Mouse (Mus musculus): ENCODE data around the gene Gm49378. TPM values are rescaled to one million over a fixed set of nuclear protein-coding genes. Genes with fewer than 3 reads are reported as not detected.

Gm49378 gene
- polyA plus RNA-seq, 1 experiment from 2014 or later, result 1.4 TPM

- no peak for DNase-seq (ENCODE audit: low spot score)
Measured at GRCm38 (mm10) chr14:55596036-55596690, 41.5 kb downstream of the Gm49378 start.

DNA sequence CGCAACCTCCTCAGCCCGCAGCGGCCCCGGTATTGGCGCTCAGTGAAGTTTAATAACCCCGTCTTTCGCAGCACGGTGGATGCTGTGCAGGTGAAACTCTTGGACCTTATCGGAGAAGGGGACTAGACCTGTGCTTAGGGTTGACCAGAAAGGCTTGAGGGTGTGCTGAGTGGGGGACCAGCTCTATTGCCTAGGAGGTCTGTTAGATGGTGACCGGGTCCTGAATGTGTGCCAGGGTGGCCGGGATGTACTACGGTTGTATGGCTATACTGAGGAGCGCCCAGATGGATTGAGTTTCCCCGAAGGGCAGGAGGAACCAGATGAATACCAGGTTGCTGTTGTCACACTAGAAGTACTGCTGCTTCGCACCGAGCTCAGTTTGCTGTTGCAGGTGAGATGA is 45.5 kb downstream of the Gm49378 start:
- H3K36me3 ChIP-seq (replicated peaks), result peaks cover 64% of the 10 kb centered on the region
- WGBS, result 8% methylated on average over 16 of the region's 16 CpGs
- peak; percentile 18 for DNase-seq (ENCODE audit: low spot score)
- H3K4me1 ChIP-seq, result peaks cover 28% of the 10 kb centered on the region
- H3K27me3 ChIP-seq (replicated peaks; ENCODE audit: low read depth, poor library complexity, severe bottlenecking), result no peaks in the 10 kb centered on the region
- no peaks in the 10 kb centered on the region for H3K9me3 ChIP-seq
- peak overlapping the region; percentile 70 for H3K4me3 ChIP-seq
- H3K27ac ChIP-seq (replicated peaks), result peak overlapping the region; percentile 92

More at GRCm38 (mm10) chr14:55596036-55596690, 41.5 kb downstream of the Gm49378 start:
- H3K4me1 ChIP-seq, result peaks cover 18% of the 10 kb centered on the region
- 86% methylated on average over 13 of the region's 13 CpGs for WGBS
- H3K27ac ChIP-seq (replicated peaks), result no peak overlapping the region
- no peak overlapping the region for H3K4me3 ChIP-seq
- no peaks in the 10 kb centered on the region for H3K9me3 ChIP-seq
- H3K27me3 ChIP-seq (replicated peaks; ENCODE audit: low read depth, poor library complexity, severe bottlenecking), result no peaks in the 10 kb centered on the region
- peaks cover 82% of the 10 kb centered on the region for H3K36me3 ChIP-seq (replicated peaks)

DNA sequence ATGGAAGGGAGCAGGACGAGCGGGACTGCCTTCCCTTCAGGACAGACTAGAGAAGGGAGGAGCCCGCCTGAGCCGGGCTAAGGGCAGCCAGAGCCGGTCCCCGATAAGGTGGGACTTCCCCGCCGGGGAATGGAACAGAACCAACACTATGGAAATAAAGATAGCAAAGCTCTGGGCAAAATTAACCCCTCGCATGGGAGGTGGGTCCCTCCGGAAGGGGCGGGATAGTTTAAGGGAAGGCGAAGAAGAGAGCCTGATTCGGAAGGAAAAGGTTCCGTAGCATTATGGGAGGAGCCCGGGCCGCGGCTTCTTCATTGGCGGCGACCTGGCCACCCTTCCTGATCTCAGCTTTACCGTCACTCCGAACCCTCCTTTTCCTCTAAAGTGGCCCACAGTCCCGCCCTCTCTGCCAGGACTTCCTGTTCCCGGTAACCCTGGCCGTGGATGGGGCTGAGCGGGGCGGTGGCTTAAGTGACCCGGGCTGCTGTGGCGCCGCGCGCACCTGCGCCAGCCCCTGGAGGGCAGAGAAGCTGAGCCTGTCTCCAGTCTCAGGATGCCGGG is 46.3 kb downstream of the Gm49378 start, which contains the start of gene Rnf31:
Gene Rnf31, plus strand, starts transcription at position 378 of the 561 bp plus-strand sequence.
- Histone ChIP-seq H3K4me3 (peak within 1 kb of the TSS; percentile 70), H3K4me1 (peaks cover 28% of the 10 kb centered on the region), H3K27me3 (replicated peaks; ENCODE audit: low read depth, poor library complexity, severe bottlenecking) (no peaks in the 10 kb centered on the region), H3K27ac (replicated peaks) (peak within 1 kb of the TSS; percentile 92), H3K36me3 (replicated peaks) (peaks cover 60% of the 10 kb centered on the region), H3K9me3 (no peaks in the 10 kb centered on the region)
- DNase-seq (ENCODE audit: low spot score), result peak; percentile 94
- under 1% methylated on average over 33 of the region's 33 CpGs for WGBS

GRCm38 (mm10) chr14:55590748-55591330 is 46.9 kb downstream of the Gm49378 start, which contains the start of gene Psme2:
Gene Psme2 (minus strand): TSS chr14:55591113.
- Histone ChIP-seq H3K27ac (replicated peaks) (peak within 1 kb of the TSS; percentile 92), H3K27me3 (replicated peaks; ENCODE audit: low read depth, poor library complexity, severe bottlenecking) (no peaks in the 10 kb centered on the region), H3K9me3 (no peaks in the 10 kb centered on the region), H3K4me3 (peak within 1 kb of the TSS; percentile 70), H3K36me3 (replicated peaks) (peaks cover 55% of the 10 kb centered on the region), H3K4me1 (peaks cover 28% of the 10 kb centered on the region)
- peak; percentile 95 for DNase-seq (ENCODE audit: low spot score)
- 2% methylated on average over 22 of the region's 22 CpGs for WGBS

DNA sequence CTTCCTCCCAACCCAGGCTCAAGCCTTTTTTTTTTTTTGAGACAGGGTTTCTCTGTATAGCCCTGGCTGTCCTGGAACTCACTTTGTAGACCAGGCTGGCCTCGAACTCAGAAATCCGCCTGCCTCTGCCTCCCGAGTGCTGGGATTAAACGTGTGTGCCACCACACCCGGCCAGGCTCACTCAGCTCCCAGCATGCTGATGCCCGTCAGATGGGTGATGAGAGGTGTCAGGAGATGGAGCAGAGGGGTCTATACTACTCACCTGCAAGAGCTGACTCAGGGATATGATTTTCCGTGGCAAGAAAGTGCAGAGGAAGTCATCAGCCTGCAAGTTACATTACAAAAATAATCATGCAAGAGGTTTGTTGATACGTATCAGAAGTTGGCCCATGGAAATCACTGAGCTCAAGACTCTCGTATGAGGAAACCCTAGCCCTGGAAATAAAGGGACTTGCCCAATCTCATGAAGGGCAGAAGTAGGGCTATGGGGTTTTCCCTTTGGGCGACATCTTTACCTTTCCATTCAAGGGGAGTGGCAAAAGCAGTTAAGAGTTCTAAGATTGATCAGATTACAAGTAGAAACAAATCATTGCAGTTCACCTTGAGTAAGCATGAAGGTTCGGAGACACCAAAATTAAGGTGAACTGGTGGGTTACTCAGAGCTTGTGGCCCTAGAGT is 47.8 kb downstream of the Gm49378 start:
- H3K27me3 ChIP-seq (replicated peaks; ENCODE audit: low read depth, poor library complexity, severe bottlenecking), result peaks cover 2% of the 10 kb centered on the region; the same call in 1 of the 2 replicates
- WGBS, result 90% methylated on average over 11 of the region's 11 CpGs
- H3K4me3 ChIP-seq, result peak overlapping the region; percentile 70
- no peaks in the 10 kb centered on the region for H3K9me3 ChIP-seq
- H3K4me1 ChIP-seq, result peaks cover 36% of the 10 kb centered on the region
- DNase-seq (ENCODE audit: low spot score), result no peak
- peaks cover 45% of the 10 kb centered on the region for H3K36me3 ChIP-seq (replicated peaks)
- H3K27ac ChIP-seq (replicated peaks), result peak overlapping the region; percentile 92; the same call in 1 of the 2 replicates

- DNase-seq (ENCODE audit: low spot score), result no peak
- H3K27me3 ChIP-seq (replicated peaks; ENCODE audit: low read depth, poor library complexity, severe bottlenecking), result peaks cover 9% of the 10 kb centered on the region
- 90% methylated on average over 5 of the region's 5 CpGs for WGBS
- H3K9me3 ChIP-seq, result no peaks in the 10 kb centered on the region
- peaks cover 42% of the 10 kb centered on the region for H3K4me1 ChIP-seq
- H3K36me3 ChIP-seq (replicated peaks), result peaks cover 39% of the 10 kb centered on the region
- no peak overlapping the region for H3K27ac ChIP-seq (replicated peaks)
- H3K4me3 ChIP-seq, result no peak overlapping the region
Measured at GRCm38 (mm10) chr14:55589271-55589670, 48.4 kb downstream of the Gm49378 start.

DNA sequence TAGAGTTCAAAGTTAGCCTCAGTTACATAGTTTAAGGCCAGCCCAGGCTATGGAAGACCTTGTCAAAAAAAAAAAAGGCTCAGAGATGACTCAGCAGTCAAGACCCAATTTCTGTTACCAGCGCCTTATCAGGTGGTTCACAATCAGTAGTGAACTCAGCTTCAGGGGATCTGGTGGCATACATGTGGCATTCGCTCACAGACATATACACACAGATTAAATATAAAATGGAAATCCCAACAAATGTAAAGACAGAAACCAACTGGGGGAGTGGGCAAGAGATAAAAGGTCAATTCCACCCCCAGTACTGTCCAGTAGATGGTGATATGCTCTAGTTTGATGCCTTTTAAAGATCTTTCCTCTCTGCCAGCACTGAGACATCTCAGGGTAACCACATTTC is 51.5 kb downstream of the Gm49378 start:
- no peak overlapping the region for H3K4me3 ChIP-seq
- peaks cover 36% of the 10 kb centered on the region for H3K36me3 ChIP-seq (replicated peaks)
- peaks cover 24% of the 10 kb centered on the region for H3K4me1 ChIP-seq
- peaks cover 15% of the 10 kb centered on the region for H3K27me3 ChIP-seq (replicated peaks; ENCODE audit: low read depth, poor library complexity, severe bottlenecking)
- H3K27ac ChIP-seq (replicated peaks), result no peak overlapping the region
- no peak for DNase-seq (ENCODE audit: low spot score)
- H3K9me3 ChIP-seq, result no peaks in the 10 kb centered on the region
- 85% methylated on average over 2 of the region's 2 CpGs for WGBS

DNA sequence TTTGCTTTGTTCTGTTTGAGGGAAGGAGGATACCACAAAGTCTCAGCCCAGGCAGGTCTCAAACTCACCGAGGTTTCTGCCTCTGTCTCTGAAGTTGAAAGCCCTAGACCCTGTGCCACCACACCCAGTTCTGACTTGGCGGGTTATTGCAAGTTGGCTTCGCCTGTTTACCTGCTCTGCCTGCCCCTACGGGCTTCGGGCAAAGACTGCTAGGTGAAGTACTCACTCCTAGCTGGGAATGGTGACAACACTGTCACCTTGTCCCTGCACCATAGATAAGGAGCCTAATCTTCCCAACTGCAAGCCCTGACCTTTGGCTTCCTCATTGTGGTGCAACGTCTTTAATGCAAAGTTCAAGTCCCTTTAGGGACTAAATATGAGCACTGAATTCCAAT is 52.1 kb downstream of the Gm49378 start:
- Histone ChIP-seq H3K4me3 (peak overlapping the region; percentile 71), H3K9me3 (no peaks in the 10 kb centered on the region), H3K36me3 (replicated peaks) (peaks cover 41% of the 10 kb centered on the region), H3K27ac (replicated peaks) (no peak overlapping the region), H3K4me1 (peaks cover 24% of the 10 kb centered on the region), H3K27me3 (replicated peaks; ENCODE audit: low read depth, poor library complexity, severe bottlenecking) (peaks cover 15% of the 10 kb centered on the region)
- WGBS, result 65% methylated on average over 6 of the region's 6 CpGs
- no peak for DNase-seq (ENCODE audit: low spot score)

DNA sequence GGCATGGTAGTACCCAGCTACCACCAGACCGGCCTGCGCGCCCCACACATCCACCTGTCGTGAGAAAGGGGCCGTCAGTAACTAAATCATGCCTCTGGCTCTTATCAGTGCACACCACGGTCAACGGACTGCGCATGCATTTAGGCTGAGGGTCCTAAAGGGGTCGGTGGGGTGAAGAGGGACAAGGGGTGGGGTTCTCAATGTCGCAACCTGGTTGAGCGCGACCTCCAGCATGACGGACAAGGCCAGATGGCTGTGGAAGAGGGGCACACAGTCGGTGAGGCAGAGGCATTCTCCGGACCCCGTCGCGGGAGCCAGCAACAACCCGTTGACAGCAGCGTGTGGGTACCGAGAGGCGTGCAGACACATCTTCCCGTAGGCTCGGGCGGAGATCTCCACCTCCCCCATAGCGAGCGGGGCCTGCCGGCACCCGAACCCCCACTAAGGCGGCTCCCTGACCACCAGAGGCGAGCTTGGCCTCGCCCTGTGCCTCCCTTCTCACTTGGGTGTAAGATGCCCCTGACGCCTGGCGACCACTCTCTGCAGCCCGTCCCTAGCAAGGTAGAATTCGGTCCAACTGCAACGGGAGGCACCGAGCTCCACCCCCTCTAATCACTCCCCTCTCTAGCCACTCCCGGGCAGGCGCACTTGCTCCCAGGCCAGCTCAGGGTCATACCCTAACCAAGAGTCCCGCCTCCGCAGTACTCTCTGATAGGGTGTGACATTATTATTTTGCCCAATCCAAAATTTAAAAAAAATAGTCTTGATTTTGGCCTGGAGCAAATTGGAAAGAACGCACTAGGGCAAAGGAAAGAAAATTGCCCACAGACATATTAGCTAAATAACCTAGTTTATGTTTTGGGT is 52.8 kb downstream of the Gm49378 start, which contains the start of gene Emc9:
Gene Emc9, minus strand, starts transcription at position 601 of the 864 bp plus-strand sequence.
- Histone ChIP-seq H3K36me3 (replicated peaks) (peaks cover 48% of the 10 kb centered on the region), H3K27ac (replicated peaks) (peak within 1 kb of the TSS; percentile 65; the same call in 1 of the 2 replicates), H3K4me3 (peak within 1 kb of the TSS; percentile 71), H3K4me1 (peaks cover 17% of the 10 kb centered on the region), H3K27me3 (replicated peaks; ENCODE audit: low read depth, poor library complexity, severe bottlenecking) (peaks cover 15% of the 10 kb centered on the region), H3K9me3 (no peaks in the 10 kb centered on the region)
- DNase-seq (ENCODE audit: low spot score), result peak; percentile 74
- 2% methylated on average over 43 of the region's 43 CpGs for WGBS

DNA sequence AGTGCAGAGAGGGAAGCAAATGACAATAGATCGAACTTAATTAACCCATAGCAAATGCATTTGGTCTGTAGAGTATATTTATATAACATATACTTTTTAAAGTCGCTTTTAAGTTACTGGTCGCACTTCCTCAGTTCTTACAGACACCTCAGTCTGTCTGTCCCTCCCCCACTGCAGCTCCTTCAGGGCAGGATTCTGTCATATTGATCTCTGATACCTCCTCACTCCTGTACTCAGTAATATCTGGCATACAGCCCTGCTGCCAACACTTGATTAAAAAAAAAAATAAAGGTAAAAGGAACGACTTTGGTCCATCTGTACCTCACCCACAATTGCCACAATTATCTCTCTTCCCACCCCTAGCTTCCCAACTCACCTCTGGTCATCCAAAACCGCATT is 53.4 kb downstream of the Gm49378 start:
- 36% methylated on average over 5 of the region's 5 CpGs for WGBS
- H3K9me3 ChIP-seq, result no peaks in the 10 kb centered on the region
- H3K27ac ChIP-seq (replicated peaks), result no peak overlapping the region; the same call in 1 of the 2 replicates
- H3K4me3 ChIP-seq, result peak overlapping the region; percentile 71
- no peak for DNase-seq (ENCODE audit: low spot score)
- H3K36me3 ChIP-seq (replicated peaks), result peaks cover 48% of the 10 kb centered on the region
- H3K27me3 ChIP-seq (replicated peaks; ENCODE audit: low read depth, poor library complexity, severe bottlenecking), result peaks cover 15% of the 10 kb centered on the region
- H3K4me1 ChIP-seq, result peaks cover 18% of the 10 kb centered on the region

DNA sequence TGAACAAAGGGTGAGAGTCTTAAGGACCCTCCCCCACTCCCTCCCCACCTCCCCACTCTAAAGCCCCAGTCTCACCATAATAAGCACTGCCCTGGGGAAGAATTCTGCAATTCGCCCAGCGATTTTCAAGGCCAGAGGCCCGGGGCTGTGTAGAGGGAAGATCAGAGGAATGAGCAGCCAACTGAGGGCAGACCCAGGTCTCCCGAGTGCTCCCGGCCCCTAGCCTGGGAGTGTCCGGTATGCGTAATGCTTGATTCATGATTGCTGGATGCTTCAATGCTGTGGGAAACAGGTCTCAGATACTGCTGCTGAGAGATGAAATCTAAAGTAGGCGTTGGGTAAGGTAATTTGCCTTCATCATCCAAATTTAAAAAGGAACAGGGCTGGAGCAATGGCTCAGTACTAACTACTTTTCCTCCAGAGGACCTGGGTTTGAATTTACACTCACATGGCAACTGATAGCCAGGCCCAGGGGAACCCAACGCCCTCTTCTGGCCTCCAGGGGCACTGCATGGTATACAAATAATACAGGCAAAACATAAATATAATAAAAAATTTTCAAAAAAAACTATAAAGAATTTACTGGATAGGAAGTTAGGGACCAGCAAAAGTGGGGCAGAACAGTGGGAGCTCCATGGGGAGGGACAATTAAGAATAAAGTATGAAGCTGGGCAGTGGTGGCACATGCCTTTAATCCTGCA is 55.6 kb downstream of the Gm49378 start:
- Histone ChIP-seq H3K36me3 (replicated peaks) (peaks cover 28% of the 10 kb centered on the region), H3K4me3 (no peak overlapping the region), H3K27me3 (replicated peaks; ENCODE audit: low read depth, poor library complexity, severe bottlenecking) (peaks cover 15% of the 10 kb centered on the region), H3K9me3 (no peaks in the 10 kb centered on the region), H3K27ac (replicated peaks) (no peak overlapping the region), H3K4me1 (peaks cover 32% of the 10 kb centered on the region)
- DNase-seq (ENCODE audit: low spot score), result no peak
- WGBS, result 79% methylated on average over 9 of the region's 9 CpGs

Data from embryonic facial prominence, embryonic 10.5 days (tissue).